Mouse (Mus musculus) hindbrain, postnatal 0 days (tissue): ENCODE data around the gene Zmym1. TPM values are rescaled to one million over a fixed set of nuclear protein-coding genes. Genes with fewer than 3 reads are reported as not detected.
"Not testable (repeated sequence)": the region's sequence is repeated elsewhere in the genome, so short reads cannot be mapped to it uniquely, and the experiment has no call there.

Experiments used
- ATAC-seq: fragments of 200-750 bp; cut with Nextera tagmentation; 2 replicates; pipeline ENCODE4 v1.8.0; 2017; ENCODE audit warnings: mild to moderate bottlenecking, moderate TSS enrichment, moderate library complexity
- DNase-seq: peaks from one replicate; pipeline ENCODE4 v3.0.0-alpha.2; 2015; ENCODE audit warnings: low spot score
- H3K27ac ChIP-seq: fragments of 300-500 bp; sonication (generic); 2 replicates; pipeline ENCODE4 v1.5.1; 2014; ENCODE audit warnings: mild to moderate bottlenecking
- H3K27me3 ChIP-seq: fragments of 300-500 bp; sonication (generic); 2 replicates; pipeline ENCODE4 v1.6.1; 2014; ENCODE audit warnings: low read length, mixed read lengths; ENCODE audit not compliant: insufficient read depth
- H3K36me3 ChIP-seq: fragments of 300-500 bp; sonication (generic); 2 replicates; pipeline ENCODE4 v1.6.1; 2014; ENCODE audit warnings: low read length, mixed read lengths; ENCODE audit not compliant: insufficient read depth
- H3K4me1 ChIP-seq: fragments of 300-500 bp; sonication (generic); 2 replicates; pipeline ENCODE4 v1.6.1; 2014; ENCODE audit warnings: antibody characterized with exemption, low read length, mixed read lengths; ENCODE audit not compliant: insufficient read depth
- H3K4me2 ChIP-seq: fragments of 300-500 bp; sonication (generic); 2 replicates; pipeline ENCODE4 v1.6.1; 2014; ENCODE audit warnings: low read depth, mild to moderate bottlenecking, low read length, moderate library complexity, mixed read lengths
- H3K4me3 ChIP-seq: fragments of 300-500 bp; sonication (generic); 2 replicates; pipeline ENCODE4 v1.5.1; 2014; ENCODE audit warnings: low read length
- H3K9ac ChIP-seq: fragments of 300-500 bp; sonication (generic); replicated peaks from 2 replicates; pipeline ENCODE4 v1.6.1; 2014; ENCODE audit warnings: mild to moderate bottlenecking, low read length, moderate library complexity, mixed read lengths
- H3K9me3 ChIP-seq: fragments of 300-500 bp; sonication (generic); 2 replicates; pipeline ENCODE4 v1.6.1; 2016; ENCODE audit warnings: low read length, mixed read lengths
- CTCF ChIP-seq: IDR thresholded peaks from 2 replicates; pipeline ENCODE4 v1.5.1; 2016; ENCODE audit warnings: antibody characterized with exemption, control low read depth, low read depth
- WGBS: fragments of 180-500 bp; shearing (Covaris S2); extraction: QIAGEN DNeasy Blood & Tissue Kit; methylation state at CpG from one replicate; pipeline ENCODE4 v1.1.7; 2014; 5-methylcytosine and 5-hydroxymethylcytosine counted together
- polyA plus RNA-seq: library from polyadenylated mRNA; unstranded; fragments of >200 nt; fragmentation: Nextera tagmentation; extraction: Ambion mirVana; gene quantifications from 2 replicates; pipeline ENCODE4 v1.2.1, GENCODE M21; 2015
- total RNA-seq: library from RNA; depleted of rRNA; stranded (reverse); fragments of >200 nt; gene quantifications from 2 replicates; pipeline ENCODE4 v1.2.3, GENCODE M21; 2014; rRNA removed

The Zmym1 gene
- total RNA-seq: 6.8 and 11.3 TPM in 2 replicates
- 13.6 and 14.4 TPM in 2 replicates for polyA plus RNA-seq

GRCm38 (mm10) chr4:127060585-127061290 is at the start of gene Zmym1:
Gene Zmym1, minus strand, starts transcription at chr4:127061152.
- peak within 1 kb of the TSS; percentile 69 for H3K4me2 ChIP-seq
- peak within 1 kb of the TSS; percentile 37; the same call in 1 of the 2 replicates for H3K27ac ChIP-seq
- H3K36me3 ChIP-seq: peaks cover 2% of the 10 kb centered on the region; the same call in 1 of the 2 replicates
- H3K4me3 ChIP-seq: peak within 1 kb of the TSS; percentile 75
- peak within 1 kb of the TSS; percentile 58 for H3K9ac ChIP-seq
- H3K9me3 ChIP-seq: 0 out of 2 replicates have a peak, but pooled peaks cover 3% of the 10 kb centered on the region
- WGBS: under 1% methylated on average over 35 of the region's 38 CpGs
- no peaks in the 10 kb centered on the region for H3K27me3 ChIP-seq
- peak; percentile 95 for ATAC-seq
- no peaks in the 10 kb centered on the region; the same call in 1 of the 2 replicates for H3K4me1 ChIP-seq
- TF ChIP-seq CTCF: peak; percentile 21; the same call in 1 of the 2 replicates
- DNase-seq: peak; percentile 94

GRCm38 (mm10) chr4:127110570-127110969 is 49.6 kb upstream of the Zmym1 start:
- Histone ChIP-seq H3K4me2 (no peak overlapping the region), H3K9ac (no peak overlapping the region), H3K36me3 (peaks cover 5% of the 10 kb centered on the region), H3K27ac (no peak overlapping the region), H3K4me3 (no peak overlapping the region), H3K4me1 (no peaks in the 10 kb centered on the region), H3K27me3 (no peaks in the 10 kb centered on the region), H3K9me3 (peaks cover 4% of the 10 kb centered on the region; the same call in 1 of the 2 replicates)
- TF ChIP-seq CTCF: no peak
- ATAC-seq (no peak), DNase-seq (no peak)
- 79% methylated on average over 4 of the region's 4 CpGs for WGBS

- Histone ChIP-seq H3K27me3 (no peaks in the 10 kb centered on the region), H3K9ac (no peak overlapping the region), H3K36me3 (peaks cover 13% of the 10 kb centered on the region), H3K4me3 (no peak overlapping the region), H3K9me3 (peaks cover 4% of the 10 kb centered on the region; the same call in 1 of the 2 replicates), H3K27ac (no peak overlapping the region), H3K4me1 (no peaks in the 10 kb centered on the region), H3K4me2 (no peak overlapping the region)
- 96% methylated on average over 4 of the region's 4 CpGs for WGBS
- ATAC-seq: no peak
- no peak for DNase-seq
- no peak for TF ChIP-seq CTCF
Observed at GRCm38 (mm10) chr4:127107566-127107965, 46.6 kb upstream of the Zmym1 start.

GRCm38 (mm10) chr4:127099552-127099951 is 38.6 kb upstream of the Zmym1 start:
- not testable (repeated sequence) for ATAC-seq, H3K4me3 ChIP-seq
- 93% methylated on average over 1 of the region's 2 CpGs for WGBS

GRCm38 (mm10) chr4:127095090-127095489 is 34.1 kb upstream of the Zmym1 start:
- Histone ChIP-seq H3K4me3 (no peak overlapping the region), H3K9ac (no peak overlapping the region), H3K27me3 (no peaks in the 10 kb centered on the region), H3K36me3 (peaks cover 14% of the 10 kb centered on the region), H3K4me2 (no peak overlapping the region), H3K9me3 (no peaks in the 10 kb centered on the region), H3K27ac (no peak overlapping the region), H3K4me1 (no peaks in the 10 kb centered on the region)
- 93% methylated on average over 4 of the region's 4 CpGs for WGBS
- TF ChIP-seq CTCF: no peak
- DNase-seq (no peak), ATAC-seq (no peak)

More at GRCm38 (mm10) chr4:127099552-127099951, 38.6 kb upstream of the Zmym1 start:
- H3K9me3 ChIP-seq, H3K4me1 ChIP-seq, H3K9ac ChIP-seq, H3K27ac ChIP-seq, H3K27me3 ChIP-seq, H3K4me2 ChIP-seq, DNase-seq: not testable (repeated sequence)
- peaks cover 15% of the 10 kb centered on the region; the same call in 1 of the 2 replicates for H3K36me3 ChIP-seq

GRCm38 (mm10) chr4:127091188-127091587 is 30.2 kb upstream of the Zmym1 start:
- H3K9ac ChIP-seq: no peak overlapping the region
- no peak for TF ChIP-seq CTCF
- no peak overlapping the region for H3K4me3 ChIP-seq
- no peak for DNase-seq
- no peak overlapping the region for H3K27ac ChIP-seq
- 96% methylated on average over 1 of the region's 1 CpGs for WGBS
- no peak for ATAC-seq
- peaks cover 21% of the 10 kb centered on the region for H3K36me3 ChIP-seq
- H3K27me3 ChIP-seq: no peaks in the 10 kb centered on the region
- H3K4me2 ChIP-seq: no peak overlapping the region
- H3K9me3 ChIP-seq: no peaks in the 10 kb centered on the region
- H3K4me1 ChIP-seq: no peaks in the 10 kb centered on the region

- Histone ChIP-seq H3K9me3 (no peaks in the 10 kb centered on the region), H3K9ac (no peak overlapping the region), H3K4me1 (no peaks in the 10 kb centered on the region), H3K27me3 (no peaks in the 10 kb centered on the region), H3K36me3 (0 out of 2 replicates have a peak, but pooled peaks cover 7% of the 10 kb centered on the region), H3K27ac (no peak overlapping the region), H3K4me2 (no peak overlapping the region), H3K4me3 (no peak overlapping the region)
- WGBS: 80% methylated on average over 1 of the region's 1 CpGs
- ATAC-seq (no peak), DNase-seq (no peak)
- no peak for TF ChIP-seq CTCF
Observed at GRCm38 (mm10) chr4:127085761-127086160, 24.8 kb upstream of the Zmym1 start.
